Comparison of ENCODE assay signal across 7 mouse cellular contexts in genomic region chr11:120261416-120262355, GRCm38 (mm10). TPM values are rescaled to one million over a fixed set of nuclear protein-coding genes. Genes with fewer than 3 reads are reported as not detected.
DNase-seq lines count a peak whose midpoint lies in the region; ATAC-seq lines count a peak whose summit lies in the region.

No protein-coding gene starts in this region.

- H3K4me1 ChIP-seq in embryonic facial prominence, embryonic 15.5 days, result peaks cover 94% of the 10 kb centered on the region
- H3K4me1 ChIP-seq in limb, embryonic 10.5 days, result peaks cover 99% of the 10 kb centered on the region
- peaks cover 100% of the 10 kb centered on the region for H3K4me1 ChIP-seq in midbrain, embryonic 13.5 days (replicated peaks)
- peaks cover 80% of the 10 kb centered on the region for H3K4me1 ChIP-seq in stomach, embryonic 14.5 days (ENCODE audit: control insufficient read depth, insufficient read depth, low read length)

- no peak overlapping the region for H3K9ac ChIP-seq in embryonic facial prominence, embryonic 15.5 days
- H3K9ac ChIP-seq in midbrain, embryonic 13.5 days (replicated peaks), result no peak overlapping the region; the same call in 1 of the 2 replicates
- no peak overlapping the region for H3K9ac ChIP-seq in stomach, embryonic 14.5 days (replicated peaks; ENCODE audit: low read depth, low read length)

- peak overlapping the region; percentile 41 for H3K4me2 ChIP-seq in embryonic facial prominence, embryonic 15.5 days (replicated peaks)
- no peak overlapping the region for H3K4me2 ChIP-seq in midbrain, embryonic 13.5 days (replicated peaks)
- H3K4me2 ChIP-seq in stomach, embryonic 14.5 days (replicated peaks; ENCODE audit: low read depth, low read length), result peak overlapping the region; percentile 10; the same call in 1 of the 2 replicates

- 0 out of 2 replicates have a peak overlapping the region, but pooled peaks have one; percentile 16 for H3K4me3 ChIP-seq in embryonic facial prominence, embryonic 15.5 days (replicated peaks)
- peak overlapping the region; percentile 11; the same call in 1 of the 2 replicates for H3K4me3 ChIP-seq in limb, embryonic 10.5 days
- no peak overlapping the region for H3K4me3 ChIP-seq in midbrain, embryonic 13.5 days (replicated peaks)
- H3K4me3 ChIP-seq in stomach, embryonic 14.5 days (ENCODE audit: low read depth, low read length), result no peak overlapping the region

- DNase-seq in adrenal gland, postnatal 36 days, result peak; percentile 96 to 98
- peak; percentile 89 for DNase-seq in heart, adult 8-10 months (ENCODE audit: low spot score)
- DNase-seq in kidney, adult 8-10 months, result peak; percentile 95 to 96
- DNase-seq in limb, embryonic 10.5 days (ENCODE audit: low spot score), result no peak

- ATAC-seq in embryonic facial prominence, embryonic 15.5 days (ENCODE audit: insufficient number of reproducible peaks, low FRiP score, low TSS enrichment, low read depth), result peak; percentile 85
- peak; percentile 87 for ATAC-seq in midbrain, embryonic 13.5 days
- peak; percentile 81 for ATAC-seq in stomach, embryonic 14.5 days (ENCODE audit: insufficient number of reproducible peaks, insufficient read depth, low FRiP score, low read depth)

- WGBS in embryonic facial prominence, embryonic 15.5 days, result 4% methylated on average over 20 of the region's 20 CpGs
- 65% methylated on average over 20 of the region's 20 CpGs for WGBS in limb, embryonic 10.5 days
- WGBS in midbrain, embryonic 13.5 days, result 34% methylated on average over 20 of the region's 20 CpGs
- WGBS in stomach, embryonic 14.5 days, result 12% methylated on average over 20 of the region's 20 CpGs

- H3K27ac ChIP-seq in embryonic facial prominence, embryonic 15.5 days (replicated peaks), result peak overlapping the region; percentile 88
- H3K27ac ChIP-seq in limb, embryonic 10.5 days, result peak overlapping the region; percentile 65
- peak overlapping the region; percentile 75 for H3K27ac ChIP-seq in midbrain, embryonic 13.5 days
- H3K27ac ChIP-seq in stomach, embryonic 14.5 days (ENCODE audit: low read length), result peak overlapping the region; percentile 82

- no peaks in the 10 kb centered on the region for H3K9me3 ChIP-seq in embryonic facial prominence, embryonic 15.5 days (replicated peaks)
- no peaks in the 10 kb centered on the region for H3K9me3 ChIP-seq in limb, embryonic 10.5 days (replicated peaks)
- no peaks in the 10 kb centered on the region for H3K9me3 ChIP-seq in midbrain, embryonic 13.5 days
- H3K9me3 ChIP-seq in stomach, embryonic 14.5 days (ENCODE audit: control insufficient read depth, low read depth, low read length), result no peaks in the 10 kb centered on the region

- H3K27me3 ChIP-seq in embryonic facial prominence, embryonic 15.5 days, result no peaks in the 10 kb centered on the region
- H3K27me3 ChIP-seq in limb, embryonic 10.5 days (ENCODE audit: low read depth, poor library complexity, severe bottlenecking), result no peaks in the 10 kb centered on the region
- no peaks in the 10 kb centered on the region for H3K27me3 ChIP-seq in midbrain, embryonic 13.5 days
- no peaks in the 10 kb centered on the region for H3K27me3 ChIP-seq in stomach, embryonic 14.5 days (ENCODE audit: control insufficient read depth, insufficient read depth, low read length)

- no peaks in the 10 kb centered on the region for H3K36me3 ChIP-seq in embryonic facial prominence, embryonic 15.5 days
- H3K36me3 ChIP-seq in limb, embryonic 10.5 days, result peaks cover 84% of the 10 kb centered on the region
- H3K36me3 ChIP-seq in midbrain, embryonic 13.5 days, result peaks cover 25% of the 10 kb centered on the region
- H3K36me3 ChIP-seq in stomach, embryonic 14.5 days (ENCODE audit: control insufficient read depth, insufficient read depth, low read length), result no peaks in the 10 kb centered on the region; the same call in 1 of the 2 replicates

RNA-seq across cellular contexts. Expression of gene Bahcc1, which starts 28.9 kb away (rescaled TPM):
- total RNA-seq in adrenal gland, postnatal 36 days (2021), result 10 to 100 TPM; 17.5 TPM
- polyA plus RNA-seq in embryonic facial prominence, embryonic 15.5 days (2015; fragmentation: Nextera tagmentation; extraction: Ambion mirVana), result 7.9 and 9.3 TPM in 2 replicates
- 10 to 100 TPM in 2 of 4 experiments, 1 to 10 TPM in 2; 6.2 to 12.6 (median 9.3) TPM for total RNA-seq in heart, adult 8-10 months (2022)
- polyA plus RNA-seq in limb, embryonic 10.5 days (2016; fragmentation: Nextera tagmentation; extraction: Ambion mirVana), result 19.9 and 20.3 TPM in 2 replicates
- polyA plus RNA-seq in midbrain, embryonic 13.5 days (2015; fragmentation: Nextera tagmentation; extraction: Ambion mirVana), result 17.4 and 19.5 TPM in 2 replicates
- 12.2 and 13.4 TPM in 2 replicates for polyA plus RNA-seq in stomach, embryonic 14.5 days (2014; fragmentation: Nextera tagmentation; extraction: Ambion mirVana)

Comparison
In these comparisons a context has a peak if more than half of its experiments do, and no peak if none do; other contexts are left out.
1. H3K4me3 ChIP-seq: peak in embryonic facial prominence, embryonic 15.5 days (single experiment) and limb, embryonic 10.5 days (single experiment); none in midbrain, embryonic 13.5 days (single experiment) and stomach, embryonic 14.5 days (single experiment).
2. Peak in every context shown above with its lines, with median percentiles within 50 percentile points of each other: ATAC-seq and H3K27ac ChIP-seq.